Mouse (Mus musculus) induced T-regulatory cell, adult 2 months (primary cell): Measurements from ENCODE around the gene Defa36.
"Not testable (repeated sequence)": the region's sequence is repeated elsewhere in the genome, so short reads cannot be mapped to it uniquely, and the experiment has no call there.

Experiments
- DNase-seq: peaks from one replicate; pipeline ENCODE4 v3.0.0-alpha.2; 2012; ENCODE audit warnings: low read depth

Gene Defa36

GRCm38 (mm10) chr8:21427111-21427510 lies at the start of gene Defa36:
Gene Defa36, plus strand, starts transcription at chr8:21427411.
- not testable (repeated sequence) for DNase-seq

- not testable (repeated sequence) for DNase-seq
Measured at GRCm38 (mm10) chr8:21378215-21378614, 49.0 kb upstream of the Defa36 start, which contains the start of gene Defa2. Gene Defa2, plus strand, starts transcription at chr8:21378515.

- DNase-seq: not testable (repeated sequence)
Measured at GRCm38 (mm10) chr8:21391511-21391910, 35.7 kb upstream of the Defa36 start, which contains the start of gene Defa33. Gene Defa33, plus strand, starts transcription at chr8:21391811.

- not testable (repeated sequence) for DNase-seq
Measured at GRCm38 (mm10) chr8:21456460-21456859, 29.2 kb downstream of the Defa36 start, which contains the start of gene Gm7849. Gene Gm7849, minus strand, starts transcription at chr8:21456560.
